Mouse (Mus musculus) heart, embryonic 12.5 days (tissue): ENCODE measurements around the gene Defb45. TPM values are rescaled to one million over a fixed set of nuclear protein-coding genes. Genes with fewer than 3 reads are reported as not detected.

Source experiments
- ATAC-seq: fragments of 200-750 bp; cut with Nextera tagmentation; 2 replicates; pipeline ENCODE4 v1.8.0; 2017; ENCODE audit warnings: moderate TSS enrichment, moderate library complexity; ENCODE audit not compliant: insufficient number of reproducible peaks, low FRiP score
- H3K27ac ChIP-seq: fragments of 300-500 bp; sonication (generic); 2 replicates; pipeline ENCODE4 v1.5.1; 2016; ENCODE audit warnings: mild to moderate bottlenecking, moderate library complexity; ENCODE audit not compliant: poor library complexity, severe bottlenecking
- H3K27me3 ChIP-seq: fragments of 300-500 bp; sonication (generic); replicated peaks from 2 replicates; pipeline ENCODE4 v1.6.1; 2016; ENCODE audit warnings: mild to moderate bottlenecking, moderate library complexity
- H3K36me3 ChIP-seq: fragments of 300-500 bp; sonication (generic); 2 replicates; pipeline ENCODE4 v1.6.1; 2016; ENCODE audit warnings: mild to moderate bottlenecking, moderate library complexity
- H3K4me1 ChIP-seq: fragments of 300-500 bp; sonication (generic); replicated peaks from 2 replicates; pipeline ENCODE4 v1.6.1; 2016; ENCODE audit warnings: mild to moderate bottlenecking
- H3K4me2 ChIP-seq: fragments of 300-500 bp; sonication (generic); 2 replicates; pipeline ENCODE4 v1.6.1; 2016; ENCODE audit warnings: mild to moderate bottlenecking, moderate library complexity
- H3K4me3 ChIP-seq: fragments of 300-500 bp; sonication (generic); 2 replicates; pipeline ENCODE4 v1.5.1; 2016; ENCODE audit warnings: mild to moderate bottlenecking
- H3K9ac ChIP-seq: fragments of 300-500 bp; sonication (generic); 2 replicates; pipeline ENCODE4 v1.6.1; 2016; ENCODE audit warnings: mild to moderate bottlenecking, moderate library complexity
- H3K9me3 ChIP-seq: fragments of 300-500 bp; sonication (generic); replicated peaks from 2 replicates; pipeline ENCODE4 v1.6.1; 2016; ENCODE audit warnings: mild to moderate bottlenecking, moderate library complexity
- WGBS: fragments of 180-500 bp; shearing (Covaris S2); methylation state at CpG from one replicate; pipeline ENCODE4 v1.1.7; 2016; 5-methylcytosine and 5-hydroxymethylcytosine counted together
- polyA plus RNA-seq: library from polyadenylated mRNA; unstranded; fragments of >200 nt; fragmentation: Nextera tagmentation; extraction: Ambion mirVana; gene quantifications from 2 replicates; pipeline ENCODE4 v1.2.1, GENCODE M21; 2016

Defb45 gene
- not detected in 2 replicates for polyA plus RNA-seq

- H3K4me1 ChIP-seq, result no peaks in the 10 kb centered on the region
- H3K4me2 ChIP-seq, result no peak within 1 kb of the TSS
- WGBS, result 65% methylated on average over 7 of the region's 7 CpGs
- H3K27me3 ChIP-seq, result no peaks in the 10 kb centered on the region
- no peak within 1 kb of the TSS for H3K27ac ChIP-seq
- no peak for ATAC-seq
- H3K9me3 ChIP-seq, result no peaks in the 10 kb centered on the region
- H3K36me3 ChIP-seq, result no peaks in the 10 kb centered on the region
- no peak within 1 kb of the TSS for H3K9ac ChIP-seq
- H3K4me3 ChIP-seq, result no peak within 1 kb of the TSS
Measured at GRCm38 (mm10) chr2:152599299-152599698, at the start of gene Defb45. Defb45 (minus strand) TSS chr2:152599399.

DNA sequence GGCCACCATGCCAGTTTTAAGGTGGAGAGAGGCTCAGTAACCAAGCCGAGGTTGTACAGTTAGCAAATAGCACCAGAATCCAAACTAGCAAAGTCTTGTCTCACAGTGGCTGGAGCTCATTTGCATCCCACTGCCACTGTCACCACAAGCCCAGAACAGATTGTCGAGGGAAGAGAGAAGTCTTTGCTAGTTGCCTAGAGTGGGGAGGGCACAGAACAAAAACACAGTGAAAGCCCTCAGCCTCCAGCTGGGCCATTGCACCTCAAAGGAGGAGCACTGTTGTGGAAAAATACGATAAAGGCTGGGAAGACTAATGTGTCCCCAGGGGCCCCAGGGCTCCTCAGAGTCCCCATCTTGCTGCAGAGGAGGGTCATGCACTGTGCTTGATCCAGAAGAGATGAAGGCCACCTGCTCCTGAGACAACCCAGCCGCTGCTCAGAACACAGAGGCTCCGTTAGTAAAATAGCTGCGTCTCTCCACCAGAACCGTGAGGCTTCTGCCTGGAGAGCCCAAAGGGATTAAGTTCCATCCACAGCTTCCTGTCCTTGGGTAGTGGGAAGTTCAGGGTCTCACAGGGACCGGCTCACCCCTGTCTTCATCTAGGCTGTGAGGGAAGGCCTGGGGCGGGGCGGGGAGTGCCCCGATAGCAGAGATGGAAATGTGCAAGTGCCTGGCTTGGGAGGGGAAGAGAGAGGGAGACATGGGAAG is 40.4 kb upstream of the Defb45 start:
- H3K4me3 ChIP-seq, result no peak overlapping the region
- no peaks in the 10 kb centered on the region for H3K36me3 ChIP-seq
- 18% methylated on average over 11 of the region's 11 CpGs for WGBS
- peak overlapping the region; percentile 86 for H3K27ac ChIP-seq
- no peak overlapping the region; the same call in 1 of the 2 replicates for H3K9ac ChIP-seq
- H3K27me3 ChIP-seq, result no peaks in the 10 kb centered on the region
- ATAC-seq, result peak; percentile 43
- no peaks in the 10 kb centered on the region for H3K9me3 ChIP-seq
- H3K4me2 ChIP-seq, result no peak overlapping the region
- peaks cover 47% of the 10 kb centered on the region for H3K4me1 ChIP-seq

- WGBS, result 56% methylated on average over 6 of the region's 6 CpGs
- no peak for ATAC-seq
- Histone ChIP-seq H3K9ac (no peak overlapping the region), H3K9me3 (no peaks in the 10 kb centered on the region), H3K4me1 (peaks cover 51% of the 10 kb centered on the region), H3K36me3 (no peaks in the 10 kb centered on the region), H3K27ac (peak overlapping the region; percentile 86), H3K4me3 (no peak overlapping the region), H3K27me3 (no peaks in the 10 kb centered on the region), H3K4me2 (no peak overlapping the region)
Measured at GRCm38 (mm10) chr2:152638865-152639264, 39.7 kb upstream of the Defb45 start.

DNA sequence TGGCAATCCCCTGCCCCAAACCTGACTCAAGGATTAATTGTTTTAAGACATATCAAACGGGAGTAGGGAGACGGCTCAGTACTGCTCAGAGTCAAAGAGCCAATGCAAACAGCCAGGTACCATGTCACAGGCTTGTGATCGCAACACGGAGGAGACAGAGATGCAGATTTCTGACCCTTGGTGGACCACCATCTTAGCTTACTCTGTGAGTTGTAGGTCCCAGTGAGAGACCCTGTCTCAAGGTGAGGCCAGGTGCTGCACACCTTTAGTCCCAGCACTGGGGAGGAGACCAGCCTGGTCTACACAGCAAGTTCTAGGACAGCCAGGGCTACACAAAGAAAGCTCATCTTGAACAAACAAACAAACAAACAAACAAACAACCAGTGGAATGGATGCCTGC is 38.2 kb upstream of the Defb45 start:
- Histone ChIP-seq H3K9me3 (no peaks in the 10 kb centered on the region), H3K4me3 (no peak overlapping the region), H3K9ac (no peak overlapping the region), H3K36me3 (no peaks in the 10 kb centered on the region), H3K4me1 (peaks cover 66% of the 10 kb centered on the region), H3K4me2 (no peak overlapping the region), H3K27me3 (0 out of 2 replicates have a peak, but pooled peaks cover 3% of the 10 kb centered on the region), H3K27ac (peak overlapping the region; percentile 90)
- 77% methylated on average over 4 of the region's 4 CpGs for WGBS
- ATAC-seq, result no peak

- peak overlapping the region; percentile 90 for H3K27ac ChIP-seq
- no peak overlapping the region for H3K9ac ChIP-seq
- H3K4me2 ChIP-seq, result no peak overlapping the region
- ATAC-seq, result no peak
- H3K4me3 ChIP-seq, result no peak overlapping the region
- H3K4me1 ChIP-seq, result peaks cover 70% of the 10 kb centered on the region
- WGBS, result 70% methylated on average over 6 of the region's 6 CpGs
- no peaks in the 10 kb centered on the region for H3K9me3 ChIP-seq
- H3K27me3 ChIP-seq, result 0 out of 2 replicates have a peak, but pooled peaks cover 4% of the 10 kb centered on the region
- no peaks in the 10 kb centered on the region for H3K36me3 ChIP-seq
Measured at GRCm38 (mm10) chr2:152637006-152637322, 37.8 kb upstream of the Defb45 start.

GRCm38 (mm10) chr2:152636246-152637005 is 37.2 kb upstream of the Defb45 start:
- ATAC-seq, result peak; percentile 81
- no peak overlapping the region for H3K4me3 ChIP-seq
- WGBS, result 46% methylated on average over 23 of the region's 23 CpGs

GRCm38 (mm10) chr2:152634311-152634710 is 35.1 kb upstream of the Defb45 start:
- 49% methylated on average over 29 of the region's 29 CpGs for WGBS
- peak overlapping the region; percentile 22; the same call in 1 of the 2 replicates for H3K27ac ChIP-seq

More at GRCm38 (mm10) chr2:152636246-152637005, 37.2 kb upstream of the Defb45 start:
- H3K9me3 ChIP-seq, result no peaks in the 10 kb centered on the region
- H3K27ac ChIP-seq, result peak overlapping the region; percentile 90
- peak overlapping the region; percentile 29 for H3K4me2 ChIP-seq
- H3K9ac ChIP-seq, result no peak overlapping the region
- H3K27me3 ChIP-seq, result 0 out of 2 replicates have a peak, but pooled peaks cover 4% of the 10 kb centered on the region
- no peaks in the 10 kb centered on the region for H3K36me3 ChIP-seq
- H3K4me1 ChIP-seq, result peaks cover 70% of the 10 kb centered on the region

DNA sequence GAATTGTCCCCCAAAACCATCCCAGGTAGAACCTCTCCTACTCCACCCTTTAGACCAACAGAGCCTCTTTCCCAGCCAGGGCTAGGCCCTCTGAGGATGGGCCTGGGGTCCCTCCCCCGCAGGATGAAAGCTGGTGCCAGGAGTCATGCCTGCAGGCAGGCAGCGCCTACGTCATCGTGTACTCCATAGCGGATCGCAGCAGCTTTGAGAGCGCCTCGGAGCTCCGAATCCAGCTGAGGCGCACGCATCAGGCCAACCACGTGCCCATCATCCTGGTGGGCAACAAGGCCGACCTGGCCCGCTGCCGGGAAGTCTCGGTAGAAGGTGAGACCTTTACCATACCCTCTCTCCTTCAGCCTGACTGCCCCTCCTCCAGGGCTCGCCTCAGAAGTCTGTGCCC is 34.1 kb upstream of the Defb45 start:
- Histone ChIP-seq H3K9me3 (no peaks in the 10 kb centered on the region), H3K4me1 (peaks cover 54% of the 10 kb centered on the region), H3K27me3 (peaks cover 11% of the 10 kb centered on the region), H3K4me2 (peak overlapping the region; percentile 51), H3K9ac (0 out of 2 replicates have a peak overlapping the region, but pooled peaks have one; percentile 48), H3K36me3 (no peaks in the 10 kb centered on the region), H3K4me3 (peak overlapping the region; percentile 19), H3K27ac (peak overlapping the region; percentile 6; the same call in 1 of the 2 replicates)
- WGBS, result 16% methylated on average over 17 of the region's 17 CpGs
- no peak for ATAC-seq

More at GRCm38 (mm10) chr2:152634311-152634710, 35.1 kb upstream of the Defb45 start:
- no peaks in the 10 kb centered on the region for H3K9me3 ChIP-seq
- H3K9ac ChIP-seq, result no peak overlapping the region
- H3K27me3 ChIP-seq, result 0 out of 2 replicates have a peak, but pooled peaks cover 4% of the 10 kb centered on the region
- H3K4me1 ChIP-seq, result peaks cover 63% of the 10 kb centered on the region
- no peak for ATAC-seq
- peak overlapping the region; percentile 14; the same call in 1 of the 2 replicates for H3K4me2 ChIP-seq
- no peaks in the 10 kb centered on the region for H3K36me3 ChIP-seq
- no peak overlapping the region for H3K4me3 ChIP-seq

- WGBS, result 70% methylated on average over 6 of the region's 6 CpGs
- H3K9me3 ChIP-seq, result no peaks in the 10 kb centered on the region
- H3K4me1 ChIP-seq, result peaks cover 36% of the 10 kb centered on the region
- no peak overlapping the region for H3K9ac ChIP-seq
- no peak overlapping the region for H3K4me3 ChIP-seq
- peaks cover 28% of the 10 kb centered on the region for H3K27me3 ChIP-seq
- H3K36me3 ChIP-seq, result no peaks in the 10 kb centered on the region
- H3K27ac ChIP-seq, result no peak overlapping the region
- ATAC-seq, result no peak
- no peak overlapping the region for H3K4me2 ChIP-seq
Measured at GRCm38 (mm10) chr2:152629904-152630303, 30.7 kb upstream of the Defb45 start.

GRCm38 (mm10) chr2:152629239-152629638 is 30.0 kb upstream of the Defb45 start:
- Histone ChIP-seq H3K9me3 (no peaks in the 10 kb centered on the region), H3K4me3 (no peak overlapping the region), H3K27ac (no peak overlapping the region), H3K27me3 (peaks cover 28% of the 10 kb centered on the region), H3K4me1 (peaks cover 32% of the 10 kb centered on the region), H3K36me3 (no peaks in the 10 kb centered on the region), H3K4me2 (peak overlapping the region; percentile 89; the same call in 1 of the 2 replicates), H3K9ac (no peak overlapping the region)
- no peak for ATAC-seq
- 69% methylated on average over 3 of the region's 3 CpGs for WGBS

DNA sequence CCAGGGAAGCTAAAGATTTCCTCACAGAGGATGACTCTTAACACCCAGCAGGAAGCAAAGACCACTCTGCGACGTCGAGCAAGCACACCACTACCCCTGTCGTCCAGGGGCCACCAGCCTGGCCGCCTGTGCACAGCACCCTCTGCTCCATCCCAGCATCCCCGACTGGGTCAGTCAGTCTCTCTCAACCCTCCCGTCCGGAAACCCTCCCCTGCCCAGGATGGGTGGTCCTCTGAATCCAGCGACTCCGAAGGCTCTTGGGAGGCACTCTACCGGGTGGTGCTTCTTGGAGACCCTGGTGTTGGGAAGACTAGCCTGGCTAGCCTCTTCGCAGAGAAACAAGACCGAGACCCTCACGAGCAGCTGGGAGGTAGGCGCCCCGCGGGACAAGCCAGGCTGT is 28.9 kb upstream of the Defb45 start:
- Histone ChIP-seq H3K9me3 (no peaks in the 10 kb centered on the region), H3K36me3 (no peaks in the 10 kb centered on the region), H3K4me1 (peaks cover 22% of the 10 kb centered on the region), H3K9ac (no peak overlapping the region), H3K4me3 (peak overlapping the region; percentile 61), H3K4me2 (peak overlapping the region; percentile 89), H3K27ac (no peak overlapping the region), H3K27me3 (peaks cover 28% of the 10 kb centered on the region)
- 51% methylated on average over 17 of the region's 17 CpGs for WGBS
- ATAC-seq, result no peak
